Mouse (Mus musculus) midbrain, embryonic 16.5 days (tissue): ENCODE measurements at regions not wholly inside any gene's neighbourhood (a gene's known extent, or its start where the extent isn't known, plus 50 kb on each side); places are given as distances from the start of the nearest gene placed in this dataset.

Experiments used
- ATAC-seq: fragments of 200-750 bp; cut with Nextera tagmentation; 2 replicates; pipeline ENCODE4 v1.8.0; 2017; ENCODE audit warnings: moderate TSS enrichment
- H3K27ac ChIP-seq: fragments of 300-500 bp; sonication (generic); 2 replicates; pipeline ENCODE4 v1.5.1; 2014; ENCODE audit warnings: mild to moderate bottlenecking, low read length, mixed read lengths
- H3K27me3 ChIP-seq: fragments of 300-500 bp; sonication (generic); 2 replicates; pipeline ENCODE4 v1.6.1; 2014; ENCODE audit warnings: low read depth, low read length, mixed read lengths; ENCODE audit not compliant: control insufficient read depth, insufficient read depth
- H3K36me3 ChIP-seq: fragments of 300-500 bp; sonication (generic); 2 replicates; pipeline ENCODE4 v1.6.1; 2014; ENCODE audit warnings: mild to moderate bottlenecking, low read length, moderate library complexity, mixed read lengths; ENCODE audit not compliant: control insufficient read depth, insufficient read depth
- H3K4me1 ChIP-seq: fragments of 300-500 bp; sonication (generic); 2 replicates; pipeline ENCODE4 v1.6.1; 2014; ENCODE audit warnings: mild to moderate bottlenecking, low read length, mixed read lengths; ENCODE audit not compliant: control insufficient read depth, insufficient read depth
- H3K4me2 ChIP-seq: fragments of 300-500 bp; sonication (generic); 2 replicates; pipeline ENCODE4 v1.6.1; 2014; ENCODE audit warnings: mild to moderate bottlenecking, low read length, mixed read lengths
- H3K4me3 ChIP-seq: fragments of 300-500 bp; sonication (generic); 2 replicates; pipeline ENCODE4 v1.5.1; 2014; ENCODE audit warnings: low read depth, mild to moderate bottlenecking, low read length, moderate library complexity, mixed read lengths
- H3K9ac ChIP-seq: fragments of 300-500 bp; sonication (generic); 2 replicates; pipeline ENCODE4 v1.6.1; 2014; ENCODE audit warnings: low read depth, low read length, mixed read lengths
- H3K9me3 ChIP-seq: fragments of 300-500 bp; sonication (generic); replicated peaks from 2 replicates; pipeline ENCODE4 v1.6.1; 2014; ENCODE audit warnings: mild to moderate bottlenecking, low read length, mixed read lengths; ENCODE audit not compliant: control insufficient read depth, poor library complexity, severe bottlenecking
- WGBS: fragments of 180-500 bp; shearing (Covaris S2); extraction: QIAGEN DNeasy Blood & Tissue Kit; methylation state at CpG from one replicate; pipeline ENCODE4 v1.1.7; 2014; 5-methylcytosine and 5-hydroxymethylcytosine counted together

DNA sequence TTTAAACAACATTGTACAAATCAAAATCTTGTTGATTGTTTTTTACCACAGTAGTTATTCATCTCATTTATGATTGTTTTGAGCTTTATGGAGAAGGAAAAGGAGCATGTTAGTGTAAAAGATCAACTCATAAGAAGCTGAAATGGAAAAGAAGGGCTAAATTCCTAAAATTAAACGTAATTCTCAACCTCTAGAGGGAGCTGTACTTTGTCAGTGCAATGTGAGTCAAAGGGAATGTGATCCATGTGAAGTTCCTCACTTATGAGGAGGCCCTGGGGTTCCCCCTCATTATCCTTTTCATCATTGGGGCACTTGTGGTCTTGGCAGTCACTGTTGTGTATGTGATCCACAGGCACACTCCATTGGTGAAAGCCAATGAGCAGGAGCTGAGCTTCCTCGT lies 54.0 kb upstream of the Vmn2r7 start:
- Histone ChIP-seq H3K27ac (no peak overlapping the region), H3K4me1 (no peaks in the 10 kb centered on the region), H3K4me2 (no peak overlapping the region), H3K4me3 (no peak overlapping the region), H3K27me3 (no peaks in the 10 kb centered on the region), H3K9ac (no peak overlapping the region), H3K9me3 (no peaks in the 10 kb centered on the region), H3K36me3 (no peaks in the 10 kb centered on the region)
- ATAC-seq: no peak
- WGBS: 70% methylated on average over 2 of the region's 2 CpGs

- Histone ChIP-seq H3K4me2 (no peak overlapping the region), H3K9ac (no peak overlapping the region), H3K4me3 (no peak overlapping the region), H3K9me3 (no peaks in the 10 kb centered on the region), H3K27ac (no peak overlapping the region), H3K4me1 (no peaks in the 10 kb centered on the region), H3K36me3 (no peaks in the 10 kb centered on the region), H3K27me3 (no peaks in the 10 kb centered on the region)
- WGBS: 45% methylated on average over 2 of the region's 2 CpGs
- ATAC-seq: peak; percentile 78
Observed at GRCm38 (mm10) chr3:64901317-64901892, 56.8 kb upstream of the Vmn2r7 start.

GRCm38 (mm10) chr3:64949307-64949706 lies 104.7 kb upstream of the Vmn2r7 start:
- Histone ChIP-seq H3K36me3 (no peaks in the 10 kb centered on the region), H3K9me3 (no peaks in the 10 kb centered on the region), H3K4me1 (no peaks in the 10 kb centered on the region), H3K27me3 (no peaks in the 10 kb centered on the region), H3K9ac (peak overlapping the region; percentile 60), H3K4me2 (peak overlapping the region; percentile 63), H3K27ac (no peak overlapping the region), H3K4me3 (peak overlapping the region; percentile 34)
- WGBS: 9% methylated on average over 16 of the region's 16 CpGs
- peak; percentile 48 for ATAC-seq

GRCm38 (mm10) chr3:64964667-64965415 lies 120.3 kb upstream of the Vmn2r7 start:
- Histone ChIP-seq H3K4me1 (0 out of 2 replicates have a peak, but pooled peaks cover 3% of the 10 kb centered on the region), H3K4me2 (no peak overlapping the region), H3K9ac (no peak overlapping the region), H3K4me3 (no peak overlapping the region), H3K27ac (no peak overlapping the region), H3K9me3 (no peaks in the 10 kb centered on the region), H3K27me3 (no peaks in the 10 kb centered on the region), H3K36me3 (no peaks in the 10 kb centered on the region)
- no peak for ATAC-seq
- 75% methylated on average over 5 of the region's 5 CpGs for WGBS

GRCm38 (mm10) chr3:64965416-64965980 lies 120.9 kb upstream of the Vmn2r7 start:
- H3K36me3 ChIP-seq: no peaks in the 10 kb centered on the region
- H3K9ac ChIP-seq: no peak overlapping the region
- H3K4me1 ChIP-seq: 0 out of 2 replicates have a peak, but pooled peaks cover 3% of the 10 kb centered on the region
- no peaks in the 10 kb centered on the region for H3K27me3 ChIP-seq
- H3K4me2 ChIP-seq: no peak overlapping the region
- no peak overlapping the region for H3K4me3 ChIP-seq
- no peaks in the 10 kb centered on the region for H3K9me3 ChIP-seq
- WGBS: 69% methylated on average over 6 of the region's 6 CpGs
- ATAC-seq: no peak
- H3K27ac ChIP-seq: no peak overlapping the region

DNA sequence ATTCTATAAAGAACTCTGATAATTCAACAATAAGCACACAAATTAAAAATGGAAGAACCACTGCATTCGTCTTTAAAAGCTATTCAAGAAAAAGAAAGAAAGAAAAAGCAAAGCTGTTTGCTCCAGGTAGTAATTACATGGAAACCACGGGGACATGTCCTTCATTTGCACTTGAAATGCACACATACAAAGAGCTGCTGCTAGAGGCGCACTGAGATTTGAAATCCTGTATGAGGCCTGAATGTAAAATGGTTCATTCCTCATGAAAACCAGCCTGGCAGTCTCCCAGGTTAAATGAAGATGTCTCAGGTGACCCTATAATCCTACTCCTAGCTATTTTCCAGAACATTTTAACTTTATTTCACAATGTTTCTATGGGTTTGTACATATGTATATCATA lies 123.7 kb upstream of the Vmn2r7 start:
- Histone ChIP-seq H3K4me3 (no peak overlapping the region), H3K9me3 (no peaks in the 10 kb centered on the region), H3K27ac (no peak overlapping the region), H3K9ac (no peak overlapping the region), H3K36me3 (no peaks in the 10 kb centered on the region), H3K27me3 (no peaks in the 10 kb centered on the region), H3K4me2 (no peak overlapping the region), H3K4me1 (0 out of 2 replicates have a peak, but pooled peaks cover 3% of the 10 kb centered on the region)
- 29% methylated on average over 3 of the region's 3 CpGs for WGBS
- peak; percentile 75; the same call in 1 of the 2 replicates for ATAC-seq

GRCm38 (mm10) chr3:64984369-64984768 lies 124.8 kb upstream of the Kcnab1 start:
- 0 out of 2 replicates have a peak, but pooled peaks have one; percentile 14 for ATAC-seq
- no peak overlapping the region for H3K4me3 ChIP-seq
- H3K4me2 ChIP-seq: no peak overlapping the region
- no peaks in the 10 kb centered on the region for H3K4me1 ChIP-seq
- H3K36me3 ChIP-seq: no peaks in the 10 kb centered on the region
- no peak overlapping the region for H3K9ac ChIP-seq
- H3K27ac ChIP-seq: no peak overlapping the region
- WGBS: 58% methylated on average over 2 of the region's 2 CpGs
- no peaks in the 10 kb centered on the region for H3K27me3 ChIP-seq
- H3K9me3 ChIP-seq: no peaks in the 10 kb centered on the region

- Histone ChIP-seq H3K4me3 (no peak overlapping the region), H3K36me3 (no peaks in the 10 kb centered on the region), H3K27me3 (no peaks in the 10 kb centered on the region), H3K9ac (no peak overlapping the region), H3K9me3 (no peaks in the 10 kb centered on the region), H3K4me2 (no peak overlapping the region), H3K27ac (no peak overlapping the region), H3K4me1 (no peaks in the 10 kb centered on the region)
- WGBS: 85% methylated on average over 1 of the region's 1 CpGs
- ATAC-seq: no peak
Observed at GRCm38 (mm10) chr3:64987665-64988064, 121.5 kb upstream of the Kcnab1 start.

DNA sequence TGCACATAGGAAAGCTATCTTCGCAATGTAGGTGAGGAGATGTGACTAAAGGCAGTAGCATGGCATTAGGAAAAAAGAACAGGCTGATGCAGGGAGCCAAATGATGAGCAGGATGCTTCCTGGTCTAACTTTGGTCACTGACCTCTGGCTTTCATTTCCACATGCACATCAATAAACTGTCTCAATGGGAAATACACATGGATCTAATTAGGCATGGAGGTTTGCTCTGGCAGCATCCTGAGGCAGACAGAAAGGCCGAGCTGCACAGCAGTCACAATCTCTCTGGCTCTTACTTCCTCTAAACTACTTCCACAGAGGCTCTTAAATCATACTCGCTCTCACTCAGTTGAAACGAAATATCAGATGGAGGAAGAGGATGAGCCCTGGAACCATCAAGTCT lies 112.7 kb upstream of the Kcnab1 start:
- Histone ChIP-seq H3K9ac (no peak overlapping the region), H3K4me3 (no peak overlapping the region), H3K27me3 (no peaks in the 10 kb centered on the region), H3K36me3 (no peaks in the 10 kb centered on the region), H3K9me3 (no peaks in the 10 kb centered on the region), H3K27ac (no peak overlapping the region), H3K4me1 (no peaks in the 10 kb centered on the region), H3K4me2 (no peak overlapping the region)
- WGBS: 81% methylated on average over 4 of the region's 4 CpGs
- ATAC-seq: no peak
